Mouse (Mus musculus) ES-E14 (cell line): ENCODE results near the gene Rcn1.

Experiments
- CHD2 ChIP-seq: IDR thresholded peaks from 2 replicates; pipeline ENCODE4 v1.6.1; 2014; ENCODE audit warnings: mild to moderate bottlenecking, low read depth, low read length, inconsistent platforms
- HCFC1 ChIP-seq: IDR thresholded peaks from 2 replicates; pipeline ENCODE4 v1.6.1; 2012; ENCODE audit warnings: low read length, inconsistent platforms, borderline replicate concordance; ENCODE audit not compliant: insufficient read depth
- MAFK ChIP-seq: IDR thresholded peaks from 2 replicates; pipeline ENCODE4 v1.6.1; 2014; ENCODE audit warnings: mild to moderate bottlenecking, low read depth, low read length, inconsistent platforms; ENCODE audit not compliant: insufficient read depth
- ZC3H11A ChIP-seq: IDR thresholded peaks from 2 replicates; pipeline ENCODE4 v1.6.1; 2012; ENCODE audit warnings: low read depth, mild to moderate bottlenecking, inconsistent platforms, low read length, borderline replicate concordance
- ZNF384 ChIP-seq: IDR thresholded peaks from 2 replicates; pipeline ENCODE4 v1.6.1; 2012; ENCODE audit warnings: low read depth, low read length, inconsistent platforms

DNA sequence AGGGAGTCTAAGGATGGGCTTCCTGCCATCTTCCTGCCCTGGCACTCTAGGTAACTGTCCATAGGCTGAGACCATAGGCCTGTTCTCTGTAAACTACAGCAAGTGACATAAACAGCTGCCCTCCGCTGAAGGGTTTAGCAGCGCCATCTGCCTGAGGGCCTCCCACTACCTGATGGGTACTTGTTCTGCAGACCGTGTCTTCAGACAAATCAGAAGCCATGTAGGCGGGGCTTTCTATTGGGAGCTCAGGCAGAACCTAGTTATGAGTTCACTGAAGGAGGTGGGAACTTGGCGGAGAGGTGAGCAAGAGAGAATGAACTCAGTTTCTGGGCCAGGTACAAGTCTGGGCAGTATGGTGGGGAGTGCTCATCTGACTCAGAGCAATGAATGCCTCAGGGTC is 26.4 kb downstream of the Rcn1 start:
- TF ChIP-seq HCFC1 (no peak), MAFK (no peak), ZC3H11A (no peak), ZNF384 (no peak), CHD2 (no peak)
